14 mouse cellular contexts compared by ENCODE assay signal in genomic region chr13:113047018-113047417, GRCm38 (mm10). TPM values are rescaled to one million over a fixed set of nuclear protein-coding genes. Genes with fewer than 3 reads are reported as not detected.
A peak's percentile ranks its signal among the peaks of the same experiment; 100 is the strongest.
DNase-seq lines count a peak whose midpoint lies in the region; ATAC-seq and TF ChIP-seq lines count a peak whose summit lies in the region.
"Had no signal": no experiment of that assay in that cellular context is flagged by ENCODE, and none has a peak within 500 bp of the region (broad histone marks: within the 10 kb centered on the region; RNA-seq: fewer than 3 reads in every experiment).

No protein-coding gene starts in this region.

- no peak for DNase-seq in lung, embryonic 14.5 days
- no peak for DNase-seq in lung, postnatal 4 days
- DNase-seq in forebrain, embryonic 14.5 days (ENCODE audit: low spot score) = no peak
- DNase-seq in cerebellum, adult 11 months = no peak
- no peak for DNase-seq in MN1 (ENCODE audit: low spot score)

- H3K4me2 ChIP-seq in lung, embryonic 14.5 days = peak overlapping the region; percentile 57; the same call in 1 of the 2 replicates
- no peak overlapping the region; the same call in 1 of the 2 replicates for H3K4me2 ChIP-seq in forebrain, embryonic 14.5 days (ENCODE audit: low read length)
- H3K4me2 ChIP-seq in limb, embryonic 13.5 days (replicated peaks) = peak overlapping the region; percentile 79; the same call in 1 of the 2 replicates
- peak overlapping the region; percentile 59; the same call in 1 of the 2 replicates for H3K4me2 ChIP-seq in stomach, embryonic 14.5 days (replicated peaks; ENCODE audit: low read depth, low read length)

- peaks cover 12% of the 10 kb centered on the region; the same call in 1 of the 2 replicates for H3K36me3 ChIP-seq in lung, embryonic 14.5 days (ENCODE audit: insufficient read depth)
- H3K36me3 ChIP-seq in forebrain, embryonic 14.5 days (ENCODE audit: control insufficient read depth, insufficient read depth, low read length) = no peaks in the 10 kb centered on the region
- H3K36me3 ChIP-seq in limb, embryonic 13.5 days = peaks cover 19% of the 10 kb centered on the region
- peaks cover 6% of the 10 kb centered on the region; the same call in 1 of the 2 replicates for H3K36me3 ChIP-seq in stomach, embryonic 14.5 days (ENCODE audit: control insufficient read depth, insufficient read depth, low read length)

- no peak overlapping the region for H3K4me3 ChIP-seq in lung, embryonic 14.5 days (ENCODE audit: low read depth, low read length)
- no peak overlapping the region for H3K4me3 ChIP-seq in forebrain, embryonic 14.5 days (ENCODE audit: low read depth, low read length)
- no peak overlapping the region for H3K4me3 ChIP-seq in limb, embryonic 13.5 days
- no peak overlapping the region; the same call in 1 of the 2 replicates for H3K4me3 ChIP-seq in stomach, embryonic 14.5 days (ENCODE audit: low read depth, low read length)

- H3K9me3 ChIP-seq in lung, embryonic 14.5 days (ENCODE audit: low read depth, low read length) = no peaks in the 10 kb centered on the region
- no peaks in the 10 kb centered on the region for H3K9me3 ChIP-seq in forebrain, embryonic 14.5 days (replicated peaks; ENCODE audit: control insufficient read depth, low read length)
- no peaks in the 10 kb centered on the region for H3K9me3 ChIP-seq in limb, embryonic 13.5 days
- no peaks in the 10 kb centered on the region for H3K9me3 ChIP-seq in stomach, embryonic 14.5 days (ENCODE audit: control insufficient read depth, low read depth, low read length)

- no peaks in the 10 kb centered on the region for H3K27me3 ChIP-seq in lung, embryonic 14.5 days (ENCODE audit: insufficient read depth, low read length)
- no peaks in the 10 kb centered on the region for H3K27me3 ChIP-seq in forebrain, embryonic 14.5 days (replicated peaks; ENCODE audit: control insufficient read depth, insufficient read depth, low read length)
- H3K27me3 ChIP-seq in limb, embryonic 13.5 days = no peaks in the 10 kb centered on the region
- no peaks in the 10 kb centered on the region for H3K27me3 ChIP-seq in stomach, embryonic 14.5 days (ENCODE audit: control insufficient read depth, insufficient read depth, low read length)

- no peak overlapping the region for H3K27ac ChIP-seq in lung, embryonic 14.5 days (ENCODE audit: low read depth)
- no peak overlapping the region for H3K27ac ChIP-seq in forebrain, embryonic 14.5 days (ENCODE audit: low read depth, low read length)
- no peak overlapping the region for H3K27ac ChIP-seq in limb, embryonic 13.5 days
- H3K27ac ChIP-seq in stomach, embryonic 14.5 days (ENCODE audit: low read length) = no peak overlapping the region
- H3K27ac ChIP-seq: liver, embryonic 14.5 days had no signal

- H3K4me1 ChIP-seq in lung, embryonic 14.5 days (ENCODE audit: insufficient read depth) = no peaks in the 10 kb centered on the region
- H3K4me1 ChIP-seq in forebrain, embryonic 14.5 days (ENCODE audit: control insufficient read depth, insufficient read depth, low read length) = no peaks in the 10 kb centered on the region
- peaks cover 11% of the 10 kb centered on the region for H3K4me1 ChIP-seq in limb, embryonic 13.5 days
- H3K4me1 ChIP-seq in stomach, embryonic 14.5 days (ENCODE audit: control insufficient read depth, insufficient read depth, low read length) = 0 out of 2 replicates have a peak, but pooled peaks cover 9% of the 10 kb centered on the region

- TF ChIP-seq CTCF in lung, embryonic 14.5 days (IDR thresholded peaks at IDR 0.05; ENCODE audit: low read depth) = no peak

- ATAC-seq in lung, embryonic 14.5 days (ENCODE audit: insufficient read depth) = peak; percentile 43; the same call in 1 of the 2 replicates
- ATAC-seq in forebrain, embryonic 14.5 days = peak; percentile 47
- ATAC-seq in limb, embryonic 13.5 days (ENCODE audit: low FRiP score, low read depth) = peak; percentile 31; the same call in 1 of the 2 replicates
- ATAC-seq in stomach, embryonic 14.5 days (ENCODE audit: insufficient number of reproducible peaks, insufficient read depth, low FRiP score, low read depth) = no peak
- no peak for ATAC-seq in megakaryocyte progenitor cell, adult 5-6 weeks (replicated peaks; ENCODE audit: poor library complexity)

- H3K9ac ChIP-seq in lung, embryonic 14.5 days = no peak overlapping the region
- no peak overlapping the region for H3K9ac ChIP-seq in forebrain, embryonic 14.5 days (ENCODE audit: low read length)
- no peak overlapping the region for H3K9ac ChIP-seq in limb, embryonic 13.5 days
- no peak overlapping the region for H3K9ac ChIP-seq in stomach, embryonic 14.5 days (replicated peaks; ENCODE audit: low read depth, low read length)
- H3K9ac ChIP-seq: liver, embryonic 14.5 days had no signal

RNA-seq across cellular contexts. Expression of gene Gpx8, which starts 0.8 kb away (rescaled TPM):
- 159 and 170 TPM in 2 replicates for polyA plus RNA-seq in lung, embryonic 14.5 days (2014; fragmentation: Nextera tagmentation; extraction: Ambion mirVana)
- 57.7 and 59.3 TPM in 2 replicates for polyA plus RNA-seq in forebrain, embryonic 14.5 days (2014; fragmentation: Nextera tagmentation; extraction: Ambion mirVana)
- 201 and 206 TPM in 2 replicates for polyA plus RNA-seq in limb, embryonic 13.5 days (2015; fragmentation: Nextera tagmentation; extraction: Ambion mirVana)
- 164 and 166 TPM in 2 replicates for polyA plus RNA-seq in stomach, embryonic 14.5 days (2014; fragmentation: Nextera tagmentation; extraction: Ambion mirVana)
- not detected in 2 replicates for total RNA-seq in megakaryocyte progenitor cell, adult 5-6 weeks (2015)
- not detected in 2 replicates for total RNA-seq in megakaryocyte progenitor cell, adult 5-6 weeks (2017)

RNA-seq across cellular contexts. Expression of gene Cdc20b, which starts 12.1 kb away (rescaled TPM):
- 0.28 TPM in 1 of 2 replicates, not detected in the other for polyA plus RNA-seq in lung, embryonic 14.5 days (2014; fragmentation: Nextera tagmentation; extraction: Ambion mirVana)
- 0.43 and 0.71 TPM in 2 replicates for polyA plus RNA-seq in forebrain, embryonic 14.5 days (2014; fragmentation: Nextera tagmentation; extraction: Ambion mirVana)
- polyA plus RNA-seq in limb, embryonic 13.5 days (2015; fragmentation: Nextera tagmentation; extraction: Ambion mirVana) = not detected in 2 replicates
- polyA plus RNA-seq in stomach, embryonic 14.5 days (2014; fragmentation: Nextera tagmentation; extraction: Ambion mirVana) = not detected in 2 replicates
- total RNA-seq in megakaryocyte progenitor cell, adult 5-6 weeks (2015) = not detected in 2 replicates
- not detected in 2 replicates for total RNA-seq in megakaryocyte progenitor cell, adult 5-6 weeks (2017)
- total RNA-seq: heart, adult 8-10 months had no signal
- polyA plus RNA-seq: kidney, adult 2 months had no signal

RNA-seq across cellular contexts. Expression of gene Mcidas, which starts 53.4 kb away (rescaled TPM):
- 1.1 and 2.2 TPM in 2 replicates for polyA plus RNA-seq in lung, embryonic 14.5 days (2014; fragmentation: Nextera tagmentation; extraction: Ambion mirVana)
- 0.73 and 0.94 TPM in 2 replicates for polyA plus RNA-seq in forebrain, embryonic 14.5 days (2014; fragmentation: Nextera tagmentation; extraction: Ambion mirVana)
- polyA plus RNA-seq in limb, embryonic 13.5 days (2015; fragmentation: Nextera tagmentation; extraction: Ambion mirVana) = not detected in 2 replicates
- 0.17 TPM in 2 replicates for polyA plus RNA-seq in stomach, embryonic 14.5 days (2014; fragmentation: Nextera tagmentation; extraction: Ambion mirVana)
- total RNA-seq in megakaryocyte progenitor cell, adult 5-6 weeks (2015) = not detected in 2 replicates
- not detected in 2 replicates for total RNA-seq in megakaryocyte progenitor cell, adult 5-6 weeks (2017)
- total RNA-seq: heart, adult 8-10 months; monocyte, adult 5-6 weeks had no signal
- polyA plus RNA-seq: kidney, adult 2 months; liver, embryonic 14.5 days had no signal

RNA-seq across cellular contexts. Expression of gene Gzma, which starts 53.8 kb away (rescaled TPM):
- polyA plus RNA-seq in lung, embryonic 14.5 days (2014; fragmentation: Nextera tagmentation; extraction: Ambion mirVana) = not detected in 2 replicates
- not detected in 2 replicates for polyA plus RNA-seq in forebrain, embryonic 14.5 days (2014; fragmentation: Nextera tagmentation; extraction: Ambion mirVana)
- not detected in 2 replicates for polyA plus RNA-seq in limb, embryonic 13.5 days (2015; fragmentation: Nextera tagmentation; extraction: Ambion mirVana)
- not detected in 2 replicates for polyA plus RNA-seq in stomach, embryonic 14.5 days (2014; fragmentation: Nextera tagmentation; extraction: Ambion mirVana)
- 0.15 TPM in 1 of 2 replicates, not detected in the other for total RNA-seq in megakaryocyte progenitor cell, adult 5-6 weeks (2015)
- 0.61 TPM in 1 of 2 replicates, not detected in the other for total RNA-seq in megakaryocyte progenitor cell, adult 5-6 weeks (2017)
- total RNA-seq: layer of hippocampus, postnatal 25 days had no signal
- polyA plus RNA-seq: frontal cortex, adult 2 months had no signal

RNA-seq across cellular contexts. Expression of gene Ccno, which starts 59.4 kb away (rescaled TPM):
- polyA plus RNA-seq in lung, embryonic 14.5 days (2014; fragmentation: Nextera tagmentation; extraction: Ambion mirVana) = 5.2 and 5.8 TPM in 2 replicates
- 1.5 and 2.2 TPM in 2 replicates for polyA plus RNA-seq in forebrain, embryonic 14.5 days (2014; fragmentation: Nextera tagmentation; extraction: Ambion mirVana)
- polyA plus RNA-seq in limb, embryonic 13.5 days (2015; fragmentation: Nextera tagmentation; extraction: Ambion mirVana) = 0.23 and 0.29 TPM in 2 replicates
- polyA plus RNA-seq in stomach, embryonic 14.5 days (2014; fragmentation: Nextera tagmentation; extraction: Ambion mirVana) = 0.35 and 0.67 TPM in 2 replicates
- 1.5 and 2.1 TPM in 2 replicates for total RNA-seq in megakaryocyte progenitor cell, adult 5-6 weeks (2015)
- 1.4 and 1.6 TPM in 2 replicates for total RNA-seq in megakaryocyte progenitor cell, adult 5-6 weeks (2017)

Comparison
In these comparisons a context has a peak if more than half of its experiments do, and no peak if none do; other contexts are left out.
1. ATAC-seq: peak in lung, embryonic 14.5 days (single experiment), forebrain, embryonic 14.5 days (single experiment) and limb, embryonic 13.5 days (single experiment); none in stomach, embryonic 14.5 days (single experiment) and megakaryocyte progenitor cell, adult 5-6 weeks (single experiment).